Mouse (Mus musculus): ENCODE results near the gene Arid5a.

The Arid5a gene

GRCm38 (mm10) chr1:36325900-36326321 lies 18.4 kb downstream of the Arid5a start:
- DNase-seq (ENCODE audit: low spot score): peak; percentile 49

GRCm38 (mm10) chr1:36326815-36327214 lies 19.3 kb downstream of the Arid5a start:
- no peak for DNase-seq (ENCODE audit: low spot score)

GRCm38 (mm10) chr1:36331743-36332142 lies 24.2 kb downstream of the Arid5a start:
- no peak for DNase-seq (ENCODE audit: low spot score)

- DNase-seq (ENCODE audit: low spot score): no peak
Measured at GRCm38 (mm10) chr1:36332955-36333887, 25.7 kb downstream of the Arid5a start.

GRCm38 (mm10) chr1:36342547-36342946 lies 35.0 kb downstream of the Arid5a start:
- no peak for DNase-seq (ENCODE audit: low spot score)

- no peak for DNase-seq (ENCODE audit: low spot score)
Measured at GRCm38 (mm10) chr1:36352351-36352750, 44.8 kb downstream of the Arid5a start.

GRCm38 (mm10) chr1:36356955-36357695 lies 49.6 kb downstream of the Arid5a start:
- no peak for DNase-seq (ENCODE audit: low spot score)

GRCm38 (mm10) chr1:36367698-36368097 lies 60.2 kb downstream of the Arid5a start:
- no peak for DNase-seq (ENCODE audit: low spot score)

GRCm38 (mm10) chr1:36368112-36368968 lies 60.8 kb downstream of the Arid5a start:
- peak; percentile 58 for DNase-seq (ENCODE audit: low spot score)

GRCm38 (mm10) chr1:36368969-36369645 lies 61.6 kb downstream of the Arid5a start, which contains the start of gene Kansl3:
Gene Kansl3, minus strand, starts transcription at chr1:36369181.
- DNase-seq (ENCODE audit: low spot score): peak; percentile 87

- DNase-seq (ENCODE audit: low spot score): peak; percentile 89
Measured at GRCm38 (mm10) chr1:36370918-36371317, 63.4 kb downstream of the Arid5a start.

GRCm38 (mm10) chr1:36371934-36372845 lies 64.7 kb downstream of the Arid5a start, which contains the start of gene Fer1l5:
Gene Fer1l5, plus strand, starts transcription at chr1:36372291.
- no peak for DNase-seq (ENCODE audit: low spot score)
